Mouse (Mus musculus) CH12.LX (cell line): ENCODE measurements around the gene Gm3854. TPM values are rescaled to one million over a fixed set of nuclear protein-coding genes. Genes with fewer than 3 reads are reported as not detected.
"Not testable (repeated sequence)": the region's sequence is repeated elsewhere in the genome, so short reads cannot be mapped to it uniquely, and the experiment has no call there.

Experiments
- DNase-seq: peaks from one replicate; pipeline ENCODE4 v3.0.0-alpha.2; 2013; ENCODE audit errors: extremely low read depth
- H3K27ac ChIP-seq: 2 replicates; pipeline ENCODE4 v1.5.1; 2012; ENCODE audit warnings: low read depth, mild to moderate bottlenecking, control low read depth, moderate library complexity; ENCODE audit not compliant: insufficient read depth
- H3K27me3 ChIP-seq: replicated peaks from 2 replicates; pipeline ENCODE3; 2012; ENCODE audit warnings: inconsistent platforms
- H3K36me3 ChIP-seq, 2 experiments: replicated peaks in 1 of 2; 2 replicates each; pipeline versions ENCODE3 to v1.6.1; 2012; ENCODE audit warnings: inconsistent platforms in 1 of 2, low read length in 1 of 2, mild to moderate bottlenecking in 1 of 2, mixed read lengths in 1 of 2, moderate library complexity in 1 of 2; ENCODE audit not compliant: control insufficient read depth in 1 of 2, insufficient read depth in 1 of 2
- H3K4me1 ChIP-seq, 2 experiments: 2 replicates each; pipeline ENCODE4 v1.6.1; 2012; ENCODE audit warnings: inconsistent platforms in 1 of 2, moderate library complexity in 1 of 2; ENCODE audit not compliant: insufficient read depth in 2 of 2, control insufficient read depth in 1 of 2
- H3K4me2 ChIP-seq: 2 replicates; pipeline ENCODE4 v1.6.1; 2012; ENCODE audit warnings: low read depth, mild to moderate bottlenecking, control low read depth; ENCODE audit not compliant: poor library complexity, insufficient read depth, severe bottlenecking
- H3K4me3 ChIP-seq, 3 experiments: fragments of 150-350 bp in 1 of 3; sonication (generic) in 1 of 3; replicated peaks in 1 of 3; 2 replicates each; pipeline versions ENCODE3 to v1.5.1; 2011 to 2012; ENCODE audit warnings: low read depth in 2 of 3, low read length in 2 of 3, mild to moderate bottlenecking in 2 of 3, moderate library complexity in 2 of 3, control low read depth in 1 of 3, improper control_type of control experiment in 1 of 3, inconsistent platforms in 1 of 3, mixed read lengths in 1 of 3; ENCODE audit not compliant: poor library complexity in 1 of 3
- H3K79me2 ChIP-seq: replicated peaks from 2 replicates; pipeline ENCODE4 v1.6.1; 2012; ENCODE audit warnings: mild to moderate bottlenecking, moderate library complexity; ENCODE audit not compliant: control insufficient read depth, poor library complexity, insufficient read depth, severe bottlenecking; ENCODE audit errors: extremely low read depth
- H3K9ac ChIP-seq: 2 replicates; pipeline ENCODE4 v1.6.1; 2012; ENCODE audit warnings: low read depth, mild to moderate bottlenecking, control low read depth, moderate library complexity; ENCODE audit not compliant: insufficient read depth
- H3K9me3 ChIP-seq: replicated peaks from 2 replicates; pipeline ENCODE3; 2012; ENCODE audit warnings: low read length, inconsistent platforms, mixed read lengths
- BHLHE40 ChIP-seq: IDR thresholded peaks from 2 replicates; pipeline ENCODE4 v1.6.1; 2011; ENCODE audit warnings: mild to moderate bottlenecking, low read depth, low read length, improper control_type of control experiment
- CHD1 ChIP-seq: IDR thresholded peaks from 2 replicates; pipeline ENCODE4 v1.6.1; 2012; ENCODE audit warnings: low read depth, low read length, improper control_type of control experiment, inconsistent platforms
- E2F4 ChIP-seq: IDR thresholded peaks from 2 replicates; pipeline ENCODE4 v1.6.1; 2011; ENCODE audit warnings: low read depth, low read length, improper control_type of control experiment; ENCODE audit not compliant: insufficient replicate concordance
- ELF1 ChIP-seq: IDR thresholded peaks from 2 replicates; pipeline ENCODE4 v1.6.1; 2014; ENCODE audit warnings: low read depth, mild to moderate bottlenecking, inconsistent platforms, low read length, improper control_type of control experiment
- GABPA ChIP-seq: IDR thresholded peaks from 2 replicates; pipeline ENCODE4 v1.6.1; 2012; ENCODE audit warnings: low read depth, low read length, improper control_type of control experiment, inconsistent platforms; ENCODE audit not compliant: insufficient replicate concordance
- HCFC1 ChIP-seq: IDR thresholded peaks from 2 replicates; pipeline ENCODE4 v1.6.1; 2012; ENCODE audit warnings: low read depth, mild to moderate bottlenecking, inconsistent platforms, low read length, improper control_type of control experiment
- JUN ChIP-seq: IDR thresholded peaks from 2 replicates; pipeline ENCODE4 v1.6.1; 2011; ENCODE audit warnings: low read depth, mild to moderate bottlenecking, low read length, improper control_type of control experiment, moderate library complexity; ENCODE audit not compliant: insufficient read depth
- JUND ChIP-seq: conservative IDR thresholded peaks from 2 replicates; pipeline ENCODE4 v1.6.1; 2011; ENCODE audit warnings: low read depth, low read length, improper control_type of control experiment
- KAT2A ChIP-seq: IDR thresholded peaks from 2 replicates; pipeline ENCODE4 v1.6.1; 2012; ENCODE audit warnings: low read length, improper control_type of control experiment, inconsistent platforms; ENCODE audit not compliant: insufficient replicate concordance
- MAX ChIP-seq: IDR thresholded peaks from 2 replicates; pipeline ENCODE4 v1.6.1; 2011; ENCODE audit warnings: low read length, improper control_type of control experiment
- MXI1 ChIP-seq: IDR thresholded peaks from 2 replicates; pipeline ENCODE4 v1.6.1; 2011; ENCODE audit warnings: mild to moderate bottlenecking, low read depth, low read length, improper control_type of control experiment
- MYC ChIP-seq: IDR thresholded peaks from 2 replicates; pipeline ENCODE4 v1.6.1; 2011; ENCODE audit warnings: low read depth, mild to moderate bottlenecking, improper control_type of control experiment, low read length
- PAX5 ChIP-seq: IDR thresholded peaks from 2 replicates; pipeline ENCODE4 v1.6.1; 2012; ENCODE audit warnings: low read length, inconsistent platforms, mixed read lengths
- POLR2AphosphoS2 ChIP-seq: IDR thresholded peaks from 2 replicates; pipeline ENCODE4 v1.6.1; 2011; ENCODE audit warnings: low read depth, low read length, improper control_type of control experiment
- RAD21 ChIP-seq: IDR thresholded peaks from 2 replicates; pipeline ENCODE4 v1.6.1; 2011; ENCODE audit warnings: low read depth, mild to moderate bottlenecking, low read length, improper control_type of control experiment, moderate library complexity
- SIN3A ChIP-seq: IDR thresholded peaks from 2 replicates; pipeline ENCODE4 v1.6.1; 2012; ENCODE audit warnings: low read length, improper control_type of control experiment, inconsistent platforms
- SMC3 ChIP-seq: IDR thresholded peaks from 2 replicates; pipeline ENCODE4 v1.6.1; 2011; ENCODE audit warnings: low read depth, low read length, improper control_type of control experiment
- TBP ChIP-seq: conservative IDR thresholded peaks from 2 replicates; pipeline ENCODE4 v1.6.1; 2011; ENCODE audit warnings: low read depth, low read length, improper control_type of control experiment
- TCF12 ChIP-seq: IDR thresholded peaks from 2 replicates; pipeline ENCODE4 v1.6.1; 2014; ENCODE audit warnings: low read depth, mild to moderate bottlenecking, inconsistent platforms, low read length, improper control_type of control experiment
- USF1 ChIP-seq: IDR thresholded peaks from 2 replicates; pipeline ENCODE4 v1.6.1; 2014; ENCODE audit warnings: low read depth, mild to moderate bottlenecking, inconsistent platforms, low read length, improper control_type of control experiment
- ZC3H11A ChIP-seq: IDR thresholded peaks from 2 replicates; pipeline ENCODE4 v1.6.1; 2012; ENCODE audit warnings: low read depth, mild to moderate bottlenecking, inconsistent platforms, low read length, improper control_type of control experiment
- ZKSCAN1 ChIP-seq: IDR thresholded peaks from 2 replicates; pipeline ENCODE4 v1.6.1; 2012; ENCODE audit warnings: low read depth, inconsistent platforms, low read length, improper control_type of control experiment, borderline replicate concordance
- ZMIZ1 ChIP-seq: IDR thresholded peaks from 2 replicates; pipeline ENCODE4 v1.6.1; 2012; ENCODE audit warnings: low read depth, mild to moderate bottlenecking, inconsistent platforms, low read length, improper control_type of control experiment
- ZNF384 ChIP-seq: IDR thresholded peaks from 2 replicates; pipeline ENCODE4 v1.6.1; 2012; ENCODE audit warnings: low read depth, low read length, improper control_type of control experiment, inconsistent platforms
- dilution Hi-C: fragments of 300-500 bp; cut with MboI; formaldehyde crosslinking; loops from 2 replicates; pipeline ENCODE4 v1.14.3; 2020; ENCODE audit warnings: low sequenced_read_pairs; ENCODE audit not compliant: extremely low pct_unique_long_range_greater_than_20kb, extremely low pct_ligation_motif_present
- in situ Hi-C: fragments of 300-500 bp; cut with MboI; formaldehyde crosslinking; loops from 3 replicates; pipeline ENCODE4 v1.14.3; 2019; ENCODE audit warnings: low sequenced_read_pairs, low pct_ligation_motif_present, low pct_unique_long_range_greater_than_20kb, mixed read lengths
- polyA plus RNA-seq: library from polyadenylated mRNA; unstranded; fragments of >175 nt; gene quantifications from 2 replicates; pipeline ENCODE4 v1.2.1, GENCODE M21; 2012; ENCODE audit warnings: low read depth; ENCODE audit not compliant: insufficient read length
- total RNA-seq, 2 experiments: library from RNA; depleted of rRNA; stranded (reverse); fragments of 300-350 nt in 1 of 2; fragments of >200 nt in 1 of 2; gene quantifications; 2 replicates each; pipeline ENCODE4 v1.2.3; 2012 to 2014

The Gm3854 gene
- total and polyA plus RNA-seq, 3 experiments = not detected

- peaks cover 7% of the 10 kb centered on the region for H3K27me3 ChIP-seq
- no peak overlapping the region for H3K4me2 ChIP-seq
- no peaks in the 10 kb centered on the region for H3K36me3 ChIP-seq
- H3K9me3 ChIP-seq = peaks cover 10% of the 10 kb centered on the region
- dilution Hi-C loops = no loop called here
- H3K27ac ChIP-seq = no peak overlapping the region
- H3K4me1 ChIP-seq = no peaks in the 10 kb centered on the region
- no peak overlapping the region for H3K4me3 ChIP-seq
- DNase-seq = no peak
- TF ChIP-seq SIN3A (no peak), PAX5 (no peak), TBP (no peak), CHD1 (no peak), JUN (no peak), USF1 (no peak), GABPA (no peak), SMC3 (no peak), E2F4 (no peak), POLR2AphosphoS2 (no peak), MAX (no peak), JUND (no peak), HCFC1 (no peak), ZC3H11A (no peak), ZKSCAN1 (no peak), ZNF384 (no peak), ELF1 (no peak), BHLHE40 (no peak), MXI1 (no peak)
- TF ChIP-seq, all 38 proteins: peak for 0
- H3K9ac ChIP-seq = no peak overlapping the region
- in situ Hi-C loops = loop anchor here (25.0 kb wide), 2 partner anchors 298 to 548 kb away; no protein-coding TSS in a partner anchor
- no peaks in the 10 kb centered on the region for H3K79me2 ChIP-seq
Measured at GRCm38 (mm10) chr7:6364761-6365160, 21.2 kb downstream of the Gm3854 start.

GRCm38 (mm10) chr7:6367185-6367584 lies 23.6 kb downstream of the Gm3854 start:
- H3K9me3 ChIP-seq = peaks cover 10% of the 10 kb centered on the region
- H3K27me3 ChIP-seq = peaks cover 20% of the 10 kb centered on the region
- in situ Hi-C loops = loop anchor here (25.0 kb wide), 2 partner anchors 295 to 545 kb away; no protein-coding TSS in a partner anchor
- no peak for DNase-seq
- no peaks in the 10 kb centered on the region for H3K4me1 ChIP-seq
- no peaks in the 10 kb centered on the region for H3K79me2 ChIP-seq
- H3K36me3 ChIP-seq = no peaks in the 10 kb centered on the region
- no peak overlapping the region for H3K4me2 ChIP-seq
- no peak overlapping the region for H3K27ac ChIP-seq
- no peak for TF ChIP-seq KAT2A
- TF ChIP-seq TCF12 = no peak
- TF ChIP-seq BHLHE40 = no peak
- no peak for TF ChIP-seq ZMIZ1
- TF ChIP-seq TBP = no peak
- TF ChIP-seq SMC3 = no peak
- no peak for TF ChIP-seq ZKSCAN1
- no peak for TF ChIP-seq JUND
- TF ChIP-seq MXI1 = no peak
- TF ChIP-seq MYC = no peak
- no peak for TF ChIP-seq RAD21
- H3K4me3 ChIP-seq = no peak overlapping the region
- no peak overlapping the region for H3K9ac ChIP-seq
- dilution Hi-C loops = no loop called here

- H3K79me2 ChIP-seq, H3K9ac ChIP-seq, H3K9me3 ChIP-seq, H3K4me2 ChIP-seq, dilution Hi-C loops, H3K4me1 ChIP-seq, H3K36me3 ChIP-seq, H3K27ac ChIP-seq, H3K4me3 ChIP-seq, DNase-seq: not testable (repeated sequence)
- in situ Hi-C loops = loop anchor here (25.0 kb wide), 2 partner anchors 294 to 544 kb away; no protein-coding TSS in a partner anchor
- peaks cover 25% of the 10 kb centered on the region for H3K27me3 ChIP-seq
Measured at GRCm38 (mm10) chr7:6368146-6368545, 24.6 kb downstream of the Gm3854 start.
